Mouse (Mus musculus) kidney, adult 9 months (tissue): Measurements from ENCODE around the gene Ptprg.

Experiments used
- DNase-seq: peaks from one replicate; pipeline ENCODE4 v3.0.0; 2022

Gene Ptprg

GRCm38 (mm10) chr14:11620314-11620713 is 67.0 kb downstream of the Ptprg start:
- DNase-seq: no peak

DNA sequence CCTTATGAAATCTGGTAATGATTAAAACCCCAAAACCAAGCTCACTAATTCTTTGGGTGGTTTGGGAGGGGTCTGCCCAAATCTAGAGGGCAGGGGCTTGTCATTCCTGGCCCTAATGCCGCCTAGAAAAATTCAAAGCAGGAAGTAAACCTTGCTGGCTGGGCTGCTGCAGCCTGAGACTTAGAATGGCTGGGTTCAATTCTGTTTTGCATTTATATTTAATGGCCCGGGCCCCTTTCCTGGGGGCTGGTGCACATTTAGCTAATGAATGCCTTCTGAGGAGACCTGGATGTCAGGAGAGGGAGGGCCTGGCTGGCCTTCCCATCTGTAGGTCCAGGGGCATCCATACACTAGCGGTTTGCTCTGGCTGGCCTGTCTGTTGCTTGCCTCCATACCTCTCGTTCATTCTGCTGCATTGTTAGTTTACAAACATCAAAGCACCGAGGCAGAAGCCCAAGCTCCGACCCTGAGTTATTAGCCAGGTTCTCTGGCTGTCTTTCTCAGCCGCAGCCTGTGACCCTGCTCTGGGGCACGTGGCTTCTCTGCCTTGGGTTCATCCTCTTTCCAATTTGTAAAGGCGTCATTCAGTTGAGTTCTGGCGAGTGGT is 67.7 kb downstream of the Ptprg start:
- DNase-seq: no peak

- DNase-seq: no peak
Measured at GRCm38 (mm10) chr14:11623576-11623975, 70.2 kb downstream of the Ptprg start.

DNA sequence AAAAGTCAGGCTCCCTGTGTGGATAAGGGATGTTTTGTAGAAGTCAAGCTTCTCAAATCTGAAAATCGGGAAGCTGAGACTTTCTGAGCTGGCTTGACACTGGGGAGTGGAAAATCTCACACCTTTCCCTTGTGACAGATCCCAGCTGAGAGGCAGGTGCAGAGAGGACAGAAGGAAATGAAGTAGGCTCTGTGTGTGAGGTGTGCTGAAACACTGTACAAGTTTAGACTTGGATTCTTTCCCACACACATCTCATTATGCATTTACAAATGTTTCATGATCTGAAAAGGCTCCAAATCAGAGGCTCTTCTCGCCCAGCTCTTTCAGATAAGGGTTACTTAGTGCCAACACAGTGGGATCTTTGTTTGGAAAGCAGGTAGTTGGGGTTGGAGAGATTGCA is 77.4 kb downstream of the Ptprg start:
- no peak for DNase-seq

DNA sequence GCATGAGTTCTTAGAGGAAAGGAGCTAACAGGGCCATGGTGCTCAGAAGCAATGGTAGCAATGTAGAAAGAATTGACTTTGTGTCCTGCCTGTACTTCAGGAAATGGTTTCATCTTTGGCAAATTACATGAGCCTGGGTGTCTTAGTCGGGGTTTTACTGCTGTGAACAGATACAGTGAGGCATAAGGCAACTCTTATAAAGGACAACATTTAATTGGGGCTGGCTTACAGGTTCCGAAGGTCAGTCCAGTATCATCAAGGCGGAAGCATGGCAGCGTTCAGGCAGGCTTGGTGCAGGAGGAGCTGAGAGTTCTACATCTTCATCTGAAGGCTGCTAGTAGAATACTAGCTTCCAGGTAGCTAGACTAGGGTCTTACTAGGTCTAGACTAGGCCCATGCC is 78.2 kb downstream of the Ptprg start:
- DNase-seq: no peak

GRCm38 (mm10) chr14:11637673-11638072 is 84.3 kb downstream of the Ptprg start:
- no peak for DNase-seq

GRCm38 (mm10) chr14:11639366-11639765 is 86.0 kb downstream of the Ptprg start:
- no peak for DNase-seq

- no peak for DNase-seq
Measured at GRCm38 (mm10) chr14:11640372-11640771, 87.0 kb downstream of the Ptprg start.

- no peak for DNase-seq
Measured at GRCm38 (mm10) chr14:11640996-11641395, 87.7 kb downstream of the Ptprg start.

GRCm38 (mm10) chr14:11642977-11643376 is 89.6 kb downstream of the Ptprg start:
- DNase-seq: peak; percentile 79

DNA sequence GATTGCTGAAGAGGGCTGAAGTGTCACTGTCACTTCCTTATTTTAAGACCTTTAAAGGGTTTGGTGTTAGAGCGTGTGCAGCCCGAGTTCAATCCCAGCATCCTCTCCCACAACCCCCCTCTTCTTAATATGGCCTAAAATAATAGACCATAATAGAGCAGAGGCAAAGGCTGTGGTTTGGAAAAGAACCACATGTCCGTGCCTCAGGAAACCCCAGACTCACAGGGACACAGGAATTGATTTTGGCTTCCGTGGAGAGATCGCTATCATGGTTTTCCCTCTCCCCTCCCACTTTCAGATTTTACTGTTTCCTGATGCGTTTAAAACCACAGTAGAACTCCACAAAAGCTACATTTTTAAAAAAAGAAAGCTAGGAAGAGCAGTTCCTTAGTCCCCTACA is 104.0 kb downstream of the Ptprg start:
- peak; percentile 19 for DNase-seq

DNA sequence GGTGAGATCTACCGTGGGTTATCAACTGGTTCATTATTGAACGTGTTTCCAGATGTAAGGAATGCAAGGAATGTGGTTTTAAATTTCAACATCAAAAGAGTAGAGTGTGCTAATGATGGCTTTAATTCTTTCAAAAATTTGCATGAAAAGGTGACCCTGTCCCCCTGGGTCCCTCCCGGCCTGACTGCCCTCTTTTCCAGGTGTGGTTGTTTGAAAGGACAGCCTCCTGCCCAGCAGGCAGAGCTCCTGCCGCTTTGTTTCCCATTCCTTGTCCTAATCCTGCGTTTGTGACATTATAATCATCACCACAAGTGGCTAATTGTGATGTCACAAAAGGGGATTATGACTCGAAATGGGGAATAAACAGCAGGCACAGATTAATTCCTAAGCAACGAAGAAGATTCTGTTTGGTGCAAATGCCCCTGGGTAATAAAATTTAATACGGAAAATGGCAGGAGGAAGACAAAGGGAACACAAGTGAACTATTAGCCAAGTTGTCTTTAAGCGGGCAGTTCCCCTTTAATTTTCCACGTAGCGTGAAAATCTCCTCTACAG is 110.4 kb downstream of the Ptprg start:
- DNase-seq: no peak

- no peak for DNase-seq
Measured at GRCm38 (mm10) chr14:11664302-11664701, 111.0 kb downstream of the Ptprg start.

DNA sequence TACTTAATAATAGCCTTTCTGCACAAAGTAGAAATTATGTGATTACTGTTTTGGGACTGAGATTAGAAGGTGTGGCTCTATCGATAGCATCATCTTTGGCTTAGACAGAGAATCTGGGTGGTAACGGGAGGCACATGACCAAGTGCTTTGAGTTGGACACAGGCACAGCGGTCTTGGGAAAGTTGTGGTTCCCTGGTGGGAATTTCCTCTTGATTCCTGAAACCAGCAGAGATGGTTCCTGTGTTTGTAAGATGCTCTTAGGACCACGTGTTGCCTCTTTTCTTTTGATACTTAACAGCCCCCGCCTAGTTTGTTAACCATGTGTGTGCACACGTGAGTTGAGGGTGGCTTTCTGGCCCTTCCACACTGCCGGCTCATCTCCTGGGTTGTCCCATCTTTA is 111.7 kb downstream of the Ptprg start:
- DNase-seq: no peak

DNA sequence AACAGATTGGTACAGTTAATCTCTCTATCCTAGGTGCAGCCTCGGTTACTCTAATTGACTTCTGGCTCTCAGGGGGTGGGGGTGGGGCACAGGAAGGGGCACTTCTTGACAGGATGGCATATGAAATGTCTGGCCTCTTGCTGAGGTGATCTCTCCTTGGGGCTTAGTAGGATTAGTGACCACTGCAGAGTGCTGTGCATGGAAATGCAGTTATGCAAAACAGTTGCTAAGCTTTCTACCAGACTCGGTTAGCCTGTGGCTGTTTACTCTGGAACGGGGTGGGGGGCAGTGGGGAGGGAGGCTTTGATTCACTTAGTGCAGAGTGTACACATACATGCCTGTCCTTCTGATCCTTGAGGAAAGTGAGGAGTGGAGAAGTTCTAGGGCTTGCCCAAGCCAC is 114.4 kb downstream of the Ptprg start:
- no peak for DNase-seq

DNA sequence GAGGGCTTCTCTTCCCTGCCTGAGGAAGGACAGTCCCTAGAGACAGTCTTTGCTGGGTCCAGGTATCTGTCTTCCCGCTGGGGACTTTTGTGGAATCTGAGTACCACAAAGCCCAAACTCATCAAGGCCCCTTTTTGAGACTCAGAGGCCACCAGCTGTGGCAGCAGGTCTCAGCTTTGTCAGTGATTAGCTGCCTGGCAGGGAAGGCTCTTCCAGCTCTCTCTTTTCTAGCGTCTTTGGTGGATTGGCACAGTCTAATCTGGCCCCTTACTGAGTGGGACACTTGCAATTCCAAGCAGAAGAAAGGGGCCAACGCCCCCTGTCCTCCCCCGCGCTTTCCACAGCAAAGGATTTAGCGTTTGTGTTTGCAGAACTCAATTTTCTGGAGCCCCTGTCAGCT is 117.5 kb downstream of the Ptprg start:
- DNase-seq: no peak

DNA sequence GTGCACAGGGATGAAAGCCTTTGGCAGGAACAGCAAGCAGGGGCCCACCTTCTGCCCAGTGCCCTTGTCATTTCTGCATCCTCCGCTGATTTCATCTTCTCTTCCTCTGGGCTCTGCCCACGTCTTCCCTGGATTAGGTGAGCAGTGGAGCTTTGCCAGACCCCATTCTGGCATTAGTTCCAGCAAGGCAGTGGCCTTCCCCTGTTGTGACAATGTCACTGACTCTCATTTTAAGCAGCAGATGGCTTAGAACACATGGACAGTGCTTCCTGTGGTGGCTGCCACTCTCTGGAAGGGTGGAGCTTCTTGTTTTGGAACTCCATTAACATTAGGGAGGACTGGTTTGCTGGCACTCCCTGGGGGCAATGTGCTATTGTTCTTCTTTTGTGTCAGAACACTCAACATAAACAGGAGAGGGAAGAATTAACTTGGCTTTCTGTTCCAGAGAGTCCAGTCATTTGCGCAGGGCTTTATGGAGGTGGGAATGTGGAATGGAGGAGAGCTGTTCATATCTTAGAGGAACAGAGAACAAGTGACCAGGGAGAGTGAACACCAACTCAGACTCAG is 119.7 kb downstream of the Ptprg start:
- no peak for DNase-seq

DNA sequence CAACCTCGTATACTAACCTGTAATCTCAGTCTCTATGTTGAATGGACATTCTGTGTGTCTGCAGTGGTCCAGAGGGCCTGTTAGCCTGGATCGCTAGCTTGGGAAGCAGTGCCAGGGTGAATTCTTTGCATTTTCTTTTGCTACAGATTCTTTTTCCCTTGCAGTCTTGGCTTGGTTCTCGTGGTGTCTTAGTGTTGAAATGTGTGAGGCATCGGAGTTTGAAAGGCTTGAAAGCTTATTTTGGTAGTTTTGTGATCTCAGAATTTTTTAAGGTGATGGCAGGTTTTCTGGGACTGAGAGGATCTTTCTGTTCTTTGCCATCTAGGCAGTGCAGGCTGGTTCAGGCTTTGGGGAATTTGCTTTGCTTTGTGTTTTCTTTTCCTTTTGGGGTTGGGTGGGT is 124.9 kb downstream of the Ptprg start:
- DNase-seq: no peak

- DNase-seq: no peak
Measured at GRCm38 (mm10) chr14:11679741-11680140, 126.4 kb downstream of the Ptprg start.

DNA sequence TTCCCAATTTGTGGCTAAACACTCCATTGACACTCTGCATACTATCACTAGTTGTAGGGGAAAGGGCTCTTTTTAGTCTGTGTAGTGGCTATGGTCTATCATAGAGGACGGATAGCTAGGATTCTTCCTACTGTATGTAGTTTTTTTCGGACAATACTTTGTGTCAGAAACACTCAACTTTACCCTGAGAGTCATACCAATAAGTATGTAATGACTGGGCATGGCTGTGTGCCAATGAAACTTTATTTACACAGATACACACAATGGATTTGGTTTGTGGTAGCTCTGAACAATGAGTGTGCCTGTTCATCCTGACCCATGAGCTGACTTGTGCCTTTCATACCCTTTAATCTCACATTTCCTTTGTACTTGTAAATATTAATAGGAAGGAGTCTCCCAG is 127.3 kb downstream of the Ptprg start:
- DNase-seq: no peak

- no peak for DNase-seq
Measured at GRCm38 (mm10) chr14:11682441-11682840, 129.1 kb downstream of the Ptprg start.

DNA sequence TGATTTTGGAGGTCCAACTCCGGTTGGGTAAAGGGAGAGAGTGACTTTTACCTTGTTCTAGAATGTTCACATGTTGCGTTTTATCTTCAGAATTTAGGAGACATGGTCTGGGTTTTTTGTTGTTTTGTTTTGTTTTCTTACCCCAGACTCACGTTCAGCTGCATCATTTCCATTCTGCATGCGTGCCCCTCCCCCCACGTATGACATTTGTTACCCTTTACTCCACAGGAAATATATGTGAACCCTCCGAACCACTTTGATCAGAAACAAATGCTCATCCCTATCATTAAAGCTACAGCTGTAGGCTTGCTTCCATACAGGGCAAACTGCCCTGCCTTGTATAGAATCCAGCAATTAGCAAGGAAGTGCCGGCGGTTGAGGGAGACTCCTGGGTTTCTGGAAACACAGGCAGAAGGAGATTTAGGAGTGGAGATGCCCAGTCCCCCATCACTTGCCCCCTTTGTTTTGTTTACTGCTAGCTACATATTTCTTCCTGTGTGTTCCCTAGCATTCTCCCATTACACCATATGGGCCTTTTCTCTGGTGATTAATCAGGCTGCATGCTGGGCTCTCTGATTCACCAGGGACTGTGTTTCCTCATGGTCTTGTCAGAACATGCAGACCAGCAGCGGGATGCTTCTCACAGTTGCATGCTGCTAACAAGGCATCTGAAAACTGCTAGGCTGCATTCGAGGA is 130.2 kb downstream of the Ptprg start:
- DNase-seq: no peak

DNA sequence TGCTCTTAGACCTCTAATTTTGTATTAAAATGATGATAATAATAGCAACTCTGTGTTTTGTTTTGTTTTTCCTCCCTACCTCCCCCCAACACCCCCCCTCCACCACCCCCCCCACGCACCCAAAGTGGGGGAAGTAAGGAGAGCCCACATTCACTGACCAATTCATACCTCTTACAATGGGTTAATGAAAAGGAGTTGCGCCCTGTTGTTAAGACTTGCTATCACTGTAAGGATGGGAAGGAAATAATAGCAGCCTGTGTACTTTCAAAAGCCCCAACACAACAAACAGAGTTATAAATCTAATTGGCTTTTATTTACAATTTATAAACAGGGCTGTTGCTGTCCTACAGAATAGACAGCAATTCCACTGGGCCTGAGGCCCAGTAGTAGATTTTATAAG is 130.8 kb downstream of the Ptprg start:
- no peak for DNase-seq

DNA sequence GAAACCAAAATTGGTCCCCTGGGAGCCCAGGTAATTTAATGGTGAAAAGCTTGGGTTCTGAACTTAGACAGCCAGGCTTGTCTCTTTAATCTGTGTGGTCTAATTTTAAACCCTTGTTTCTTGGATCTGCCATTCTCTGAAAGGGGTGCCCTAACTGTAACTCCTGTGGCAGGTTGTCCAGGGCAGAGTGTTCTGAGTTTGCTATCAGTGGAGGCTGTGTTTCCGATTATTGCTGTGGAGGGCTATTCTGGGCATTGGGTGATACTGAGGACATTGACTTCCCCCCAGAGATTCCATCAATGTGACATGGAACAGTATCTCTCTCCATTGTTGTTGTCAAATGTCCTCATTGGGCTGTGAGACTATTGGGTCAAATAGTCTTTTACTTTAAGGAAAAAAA is 134.2 kb downstream of the Ptprg start:
- no peak for DNase-seq
